Mouse (Mus musculus) kidney, embryonic 15.5 days (tissue): ENCODE data around the gene Slc41a1. TPM values are rescaled to one million over a fixed set of nuclear protein-coding genes. Genes with fewer than 3 reads are reported as not detected.
A peak's percentile ranks its signal among the peaks of the same experiment; 100 is the strongest.

Experiments used
- ATAC-seq: fragments of 200-750 bp; cut with Nextera tagmentation; replicated peaks from 2 replicates; pipeline ENCODE4 v1.8.0; 2017; ENCODE audit warnings: moderate TSS enrichment; ENCODE audit not compliant: low FRiP score
- H3K27ac ChIP-seq: fragments of 300-500 bp; sonication (generic); 2 replicates; pipeline ENCODE4 v1.5.1; 2015; ENCODE audit warnings: mild to moderate bottlenecking, inconsistent platforms
- H3K27me3 ChIP-seq: fragments of 300-500 bp; sonication (generic); 2 replicates; pipeline ENCODE4 v1.6.1; 2015; ENCODE audit warnings: inconsistent platforms
- H3K36me3 ChIP-seq: fragments of 300-500 bp; sonication (generic); 2 replicates; pipeline ENCODE4 v1.6.1; 2015; ENCODE audit warnings: inconsistent platforms
- H3K4me1 ChIP-seq: fragments of 300-500 bp; sonication (generic); 2 replicates; pipeline ENCODE4 v1.6.1; 2015; ENCODE audit warnings: inconsistent platforms
- H3K4me2 ChIP-seq: fragments of 300-500 bp; sonication (generic); 2 replicates; pipeline ENCODE4 v1.6.1; 2015; ENCODE audit warnings: moderate library complexity, mild to moderate bottlenecking, inconsistent platforms
- H3K4me3 ChIP-seq: fragments of 300-500 bp; sonication (generic); replicated peaks from 2 replicates; pipeline ENCODE4 v1.5.1; 2015; ENCODE audit warnings: mild to moderate bottlenecking, inconsistent platforms
- H3K9ac ChIP-seq: fragments of 300-500 bp; sonication (generic); 2 replicates; pipeline ENCODE4 v1.6.1; 2015; ENCODE audit warnings: mild to moderate bottlenecking, inconsistent platforms
- H3K9me3 ChIP-seq: fragments of 300-500 bp; sonication (generic); replicated peaks from 2 replicates; pipeline ENCODE4 v1.6.1; 2016; ENCODE audit warnings: inconsistent platforms
- WGBS: fragments of 180-500 bp; shearing (Covaris S2); methylation state at CpG from one replicate; pipeline ENCODE4 v1.1.7; 2015; ENCODE audit warnings: mixed read lengths; 5-methylcytosine and 5-hydroxymethylcytosine counted together
- polyA plus RNA-seq: library from polyadenylated mRNA; unstranded; fragments of >200 nt; fragmentation: Nextera tagmentation; extraction: Ambion mirVana; gene quantifications from 2 replicates; pipeline ENCODE4 v1.2.1, GENCODE M21; 2015

The Slc41a1 gene
- polyA plus RNA-seq, 1 experiment from 2014 or later, result 15.5 TPM

DNA sequence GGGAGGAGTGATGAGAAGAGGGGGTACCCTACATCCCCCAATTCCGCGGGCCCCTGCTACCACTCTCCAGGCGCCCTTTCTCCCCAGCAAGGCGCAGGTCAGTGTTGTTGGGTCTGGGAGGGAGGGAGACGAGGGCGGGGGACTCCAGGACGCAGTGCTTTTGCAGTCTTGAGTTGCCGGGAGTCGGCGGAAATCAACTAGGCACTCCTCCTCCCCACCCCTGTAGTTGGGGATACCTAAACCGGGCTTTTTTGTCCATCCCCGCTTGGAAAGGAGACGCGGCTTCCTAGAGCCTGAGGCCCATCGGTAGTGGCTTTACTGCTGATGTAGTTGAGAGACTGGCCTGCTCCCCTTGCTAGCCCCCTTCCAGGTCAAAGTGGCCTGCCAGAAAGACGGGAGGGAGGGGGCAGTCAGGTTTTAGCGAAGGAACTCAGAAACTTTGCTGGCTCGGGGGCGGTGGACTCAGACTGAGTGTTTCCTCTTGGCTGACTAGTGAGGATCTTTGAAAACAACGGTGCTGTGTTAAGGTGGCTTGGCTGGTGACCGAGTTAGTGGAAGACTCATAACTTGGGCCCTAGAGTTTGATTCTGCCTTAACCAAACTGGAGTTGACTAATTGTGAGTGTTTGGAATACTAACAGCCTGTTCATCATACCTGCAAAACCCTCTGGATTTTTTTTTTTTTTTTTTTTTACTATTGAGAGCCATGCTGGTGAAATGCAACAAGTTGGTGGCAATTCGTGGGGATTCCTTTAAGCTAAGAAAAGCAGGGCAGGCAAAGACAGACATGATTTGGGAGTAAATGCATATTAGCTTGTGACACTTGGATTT, 1.2 kb downstream of the Slc41a1 start:
- peak overlapping the region; percentile 88 for H3K4me3 ChIP-seq

DNA sequence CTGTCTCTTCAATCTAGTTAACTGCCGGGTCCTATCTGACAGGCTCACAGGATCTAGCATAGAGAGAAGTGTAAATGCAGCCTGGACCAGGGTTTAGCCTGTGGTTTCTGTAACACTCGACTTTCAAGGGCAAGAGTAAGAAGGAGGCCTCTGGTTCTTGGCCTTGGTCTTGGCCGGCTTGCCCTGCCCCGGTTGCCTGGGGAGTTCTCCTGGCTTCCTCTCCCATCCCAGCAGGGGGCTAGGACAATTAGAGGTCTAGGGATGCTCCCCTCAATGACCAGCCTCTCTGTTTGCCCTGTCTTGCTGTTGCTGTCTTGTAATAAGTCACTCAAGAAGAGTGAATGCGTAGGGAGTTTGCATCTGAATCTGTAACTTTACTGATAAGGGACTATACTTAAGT, 2.0 kb downstream of the Slc41a1 start:
- H3K9ac ChIP-seq, result 0 out of 2 replicates have a peak overlapping the region, but pooled peaks have one; percentile 0

More for the DNA sequence above, 1.2 kb downstream of the Slc41a1 start:
- H3K36me3 ChIP-seq, result peaks cover 24% of the 10 kb centered on the region
- peak overlapping the region; percentile 91 for H3K27ac ChIP-seq
- WGBS, result 1% methylated on average over 21 of the region's 22 CpGs
- ATAC-seq, result peak; percentile 77
- H3K9me3 ChIP-seq, result no peaks in the 10 kb centered on the region
- peak overlapping the region; percentile 85 for H3K4me2 ChIP-seq
- peak overlapping the region; percentile 69 for H3K9ac ChIP-seq
- no peaks in the 10 kb centered on the region for H3K27me3 ChIP-seq
- peaks cover 31% of the 10 kb centered on the region for H3K4me1 ChIP-seq

DNA sequence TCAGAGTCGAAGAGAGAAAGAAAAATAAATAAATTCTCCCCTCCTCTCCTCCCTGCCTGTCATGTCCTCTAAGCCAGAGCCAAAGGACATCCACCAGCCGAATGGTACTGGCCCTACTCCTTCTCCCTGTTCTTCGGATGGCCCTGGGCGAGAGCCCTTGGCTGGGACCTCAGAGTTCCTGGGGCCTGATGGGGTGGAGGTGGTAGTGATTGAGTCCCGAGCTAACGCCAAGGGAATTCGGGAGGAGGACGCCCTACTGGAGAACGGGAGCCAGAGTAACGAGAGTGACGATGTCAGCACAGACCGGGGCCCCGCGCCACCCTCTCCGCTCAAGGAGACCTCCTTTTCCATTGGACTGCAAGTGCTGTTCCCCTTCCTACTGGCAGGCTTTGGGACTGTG, 3.3 kb downstream of the Slc41a1 start:
- no peak for ATAC-seq
- Histone ChIP-seq H3K9ac (no peak overlapping the region), H3K4me3 (no peak overlapping the region), H3K36me3 (peaks cover 36% of the 10 kb centered on the region), H3K4me2 (no peak overlapping the region), H3K4me1 (peaks cover 31% of the 10 kb centered on the region), H3K9me3 (no peaks in the 10 kb centered on the region), H3K27me3 (no peaks in the 10 kb centered on the region), H3K27ac (no peak overlapping the region)
- WGBS, result 84% methylated on average over 15 of the region's 15 CpGs

More for the DNA sequence above, 2.0 kb downstream of the Slc41a1 start:
- Histone ChIP-seq H3K27me3 (no peaks in the 10 kb centered on the region), H3K36me3 (peaks cover 26% of the 10 kb centered on the region), H3K4me1 (peaks cover 31% of the 10 kb centered on the region), H3K4me3 (peak overlapping the region; percentile 88), H3K27ac (no peak overlapping the region), H3K4me2 (peak overlapping the region; percentile 85), H3K9me3 (no peaks in the 10 kb centered on the region)
- 32% methylated on average over 5 of the region's 5 CpGs for WGBS
- no peak for ATAC-seq

DNA sequence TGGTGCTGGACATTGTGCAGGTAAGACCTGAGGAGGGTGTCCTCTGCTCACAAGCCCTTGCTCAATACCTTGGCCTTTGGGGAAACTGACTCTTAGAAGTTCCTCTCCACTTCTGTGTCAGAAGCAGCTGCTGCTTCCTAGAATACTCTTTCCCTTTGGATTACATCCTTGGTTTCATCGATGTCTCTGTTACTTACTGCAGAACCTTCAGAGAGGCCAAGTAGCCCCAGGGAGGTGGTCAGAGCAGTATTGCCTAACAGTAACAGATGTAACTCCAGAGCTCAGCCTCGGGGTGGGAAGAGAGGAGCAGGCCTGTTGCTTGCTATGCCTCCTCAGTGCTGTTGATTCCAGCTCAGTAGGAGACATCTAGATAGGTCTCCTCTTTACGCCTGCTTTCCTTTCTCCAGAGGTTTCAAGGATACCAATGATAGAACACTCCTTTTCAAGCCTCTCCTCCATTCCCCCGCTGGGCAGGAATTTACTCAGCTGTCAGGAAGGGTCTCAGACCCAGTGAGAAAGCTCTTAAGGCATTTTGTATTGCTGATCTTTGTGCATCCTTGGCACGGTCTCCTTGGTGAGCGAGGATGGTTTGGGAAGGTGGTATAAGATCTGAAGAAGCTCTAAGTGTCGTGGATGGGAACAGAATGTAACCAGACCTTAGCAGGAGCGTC, 3.8 kb downstream of the Slc41a1 start:
- no peak overlapping the region for H3K9ac ChIP-seq
- no peak overlapping the region for H3K27ac ChIP-seq
- H3K4me1 ChIP-seq, result peaks cover 31% of the 10 kb centered on the region
- H3K4me2 ChIP-seq, result no peak overlapping the region
- no peaks in the 10 kb centered on the region for H3K9me3 ChIP-seq
- H3K4me3 ChIP-seq, result no peak overlapping the region
- H3K27me3 ChIP-seq, result no peaks in the 10 kb centered on the region
- peaks cover 38% of the 10 kb centered on the region for H3K36me3 ChIP-seq
- ATAC-seq, result no peak
- 82% methylated on average over 8 of the region's 8 CpGs for WGBS

DNA sequence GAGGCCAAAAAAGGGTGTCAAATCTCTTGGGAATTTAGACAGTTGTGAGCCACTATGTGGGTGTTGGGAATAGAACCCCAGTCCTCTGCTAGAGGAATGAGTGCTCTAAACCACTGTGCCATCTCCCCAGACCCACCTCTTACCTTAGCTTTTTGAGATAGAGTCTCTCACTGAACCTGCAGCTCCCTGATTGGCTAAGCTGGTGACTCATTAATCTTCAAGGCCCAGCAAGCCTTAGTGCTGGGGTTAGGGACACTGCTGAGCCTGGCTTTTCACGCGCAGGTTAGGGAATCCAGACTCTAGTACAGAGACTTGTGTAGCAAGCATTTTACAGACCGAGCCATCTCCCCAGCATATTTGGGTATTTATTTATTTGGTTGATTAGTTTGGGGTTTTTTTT, 9.7 kb downstream of the Slc41a1 start:
- no peak overlapping the region for H3K4me2 ChIP-seq
- no peaks in the 10 kb centered on the region for H3K4me1 ChIP-seq
- WGBS, result 76% methylated on average over 3 of the region's 3 CpGs
- no peak for ATAC-seq
- H3K27me3 ChIP-seq, result no peaks in the 10 kb centered on the region
- no peak overlapping the region for H3K27ac ChIP-seq
- H3K9ac ChIP-seq, result no peak overlapping the region
- H3K9me3 ChIP-seq, result no peaks in the 10 kb centered on the region
- no peak overlapping the region for H3K4me3 ChIP-seq
- peaks cover 55% of the 10 kb centered on the region for H3K36me3 ChIP-seq

DNA sequence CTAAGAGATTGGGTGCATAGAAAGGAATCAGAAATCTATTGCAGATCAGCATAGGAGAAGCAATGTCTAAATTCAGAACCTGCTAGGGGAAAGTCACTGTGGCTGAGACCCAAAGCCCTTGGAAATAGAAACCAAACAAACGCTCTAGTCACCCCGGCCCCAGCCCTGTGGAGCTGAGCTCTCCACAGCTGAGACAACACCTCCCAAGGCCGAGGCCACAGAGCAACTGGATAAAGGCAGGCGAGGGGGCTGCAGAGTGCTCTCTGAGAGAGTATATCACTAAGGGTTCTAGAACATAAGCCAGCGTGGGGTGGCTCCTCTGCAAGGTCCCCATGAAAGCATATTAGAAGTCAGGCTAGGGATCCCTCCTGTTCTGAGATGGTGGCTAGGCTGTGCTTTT, 11.2 kb downstream of the Slc41a1 start:
- no peak overlapping the region for H3K9ac ChIP-seq
- peaks cover 61% of the 10 kb centered on the region for H3K36me3 ChIP-seq
- H3K27ac ChIP-seq, result no peak overlapping the region
- H3K9me3 ChIP-seq, result no peaks in the 10 kb centered on the region
- H3K4me2 ChIP-seq, result no peak overlapping the region
- H3K4me1 ChIP-seq, result no peaks in the 10 kb centered on the region
- H3K4me3 ChIP-seq, result no peak overlapping the region
- WGBS, result 66% methylated on average over 5 of the region's 5 CpGs
- no peak for ATAC-seq
- no peaks in the 10 kb centered on the region for H3K27me3 ChIP-seq

DNA sequence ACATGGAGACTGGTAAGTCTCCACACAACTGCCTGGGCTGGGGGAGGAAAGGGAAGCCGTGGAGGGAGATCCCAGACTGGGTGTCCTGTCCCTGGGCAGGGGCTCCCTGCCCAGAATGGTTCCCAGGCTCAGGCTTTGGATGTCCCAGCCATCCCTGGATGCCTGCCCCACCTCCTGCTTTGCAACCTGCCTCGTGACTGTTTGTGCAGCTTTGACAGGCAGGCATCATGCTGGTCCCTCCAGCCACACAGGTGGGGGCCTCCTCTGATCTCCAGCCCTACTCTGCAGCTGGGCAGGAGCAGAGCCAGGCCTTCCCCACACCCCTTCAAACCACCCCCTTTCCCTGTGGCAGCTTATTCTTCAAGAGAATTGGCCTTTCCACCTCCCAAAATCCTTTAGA, 12.0 kb downstream of the Slc41a1 start:
- Histone ChIP-seq H3K9me3 (no peaks in the 10 kb centered on the region), H3K4me3 (no peak overlapping the region), H3K4me2 (no peak overlapping the region), H3K27ac (no peak overlapping the region), H3K27me3 (no peaks in the 10 kb centered on the region), H3K36me3 (peaks cover 66% of the 10 kb centered on the region), H3K9ac (no peak overlapping the region), H3K4me1 (no peaks in the 10 kb centered on the region)
- 64% methylated on average over 2 of the region's 2 CpGs for WGBS
- no peak for ATAC-seq

DNA sequence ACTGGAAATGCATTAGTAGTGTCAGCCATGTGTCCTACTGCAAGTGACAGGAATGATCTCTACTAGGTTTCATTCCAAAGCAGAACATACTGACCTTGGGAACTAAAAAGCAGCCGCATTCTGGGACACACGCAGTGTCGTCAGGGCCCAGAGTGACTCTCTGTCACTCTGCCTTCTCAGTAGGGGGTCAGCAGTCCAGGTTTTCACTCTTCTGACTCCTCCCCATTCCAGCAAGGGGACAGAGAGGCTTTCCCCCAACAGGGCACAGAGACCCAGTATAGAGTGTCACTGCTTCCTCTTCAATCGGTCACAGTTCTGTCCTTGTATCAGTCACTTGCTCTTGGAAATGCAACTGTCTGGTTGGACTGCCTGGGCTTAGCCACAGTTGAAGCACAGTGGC, 14.9 kb downstream of the Slc41a1 start:
- no peaks in the 10 kb centered on the region for H3K9me3 ChIP-seq
- 87% methylated on average over 4 of the region's 4 CpGs for WGBS
- ATAC-seq, result no peak
- H3K36me3 ChIP-seq, result peaks cover 79% of the 10 kb centered on the region
- H3K4me1 ChIP-seq, result no peaks in the 10 kb centered on the region
- no peak overlapping the region for H3K27ac ChIP-seq
- no peak overlapping the region for H3K4me3 ChIP-seq
- no peak overlapping the region for H3K4me2 ChIP-seq
- no peak overlapping the region for H3K9ac ChIP-seq
- H3K27me3 ChIP-seq, result no peaks in the 10 kb centered on the region

DNA sequence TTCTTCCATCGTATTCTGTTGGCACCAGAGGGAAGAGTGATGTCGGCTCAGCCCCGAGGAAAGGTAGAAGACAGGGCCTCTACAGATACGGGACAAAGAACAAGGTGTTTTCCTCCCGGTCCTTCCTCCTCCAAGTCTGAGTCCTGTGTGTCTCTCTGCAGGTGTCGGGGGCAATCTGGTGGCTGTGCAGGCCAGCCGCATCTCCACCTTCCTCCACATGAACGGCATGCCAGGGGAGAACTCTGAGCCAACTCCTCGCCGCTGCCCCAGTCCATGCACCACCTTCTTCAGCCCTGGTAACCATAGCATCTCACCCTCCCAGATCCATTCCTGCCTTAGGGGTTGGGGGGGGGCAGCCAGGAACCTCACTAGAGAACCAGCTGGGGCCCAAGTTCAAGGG, 16.5 kb downstream of the Slc41a1 start:
- H3K27ac ChIP-seq, result no peak overlapping the region
- H3K4me3 ChIP-seq, result no peak overlapping the region
- no peak overlapping the region for H3K9ac ChIP-seq
- H3K27me3 ChIP-seq, result no peaks in the 10 kb centered on the region
- H3K9me3 ChIP-seq, result no peaks in the 10 kb centered on the region
- WGBS, result 95% methylated on average over 10 of the region's 10 CpGs
- H3K4me1 ChIP-seq, result no peaks in the 10 kb centered on the region
- no peak for ATAC-seq
- no peak overlapping the region for H3K4me2 ChIP-seq
- peaks cover 82% of the 10 kb centered on the region for H3K36me3 ChIP-seq

DNA sequence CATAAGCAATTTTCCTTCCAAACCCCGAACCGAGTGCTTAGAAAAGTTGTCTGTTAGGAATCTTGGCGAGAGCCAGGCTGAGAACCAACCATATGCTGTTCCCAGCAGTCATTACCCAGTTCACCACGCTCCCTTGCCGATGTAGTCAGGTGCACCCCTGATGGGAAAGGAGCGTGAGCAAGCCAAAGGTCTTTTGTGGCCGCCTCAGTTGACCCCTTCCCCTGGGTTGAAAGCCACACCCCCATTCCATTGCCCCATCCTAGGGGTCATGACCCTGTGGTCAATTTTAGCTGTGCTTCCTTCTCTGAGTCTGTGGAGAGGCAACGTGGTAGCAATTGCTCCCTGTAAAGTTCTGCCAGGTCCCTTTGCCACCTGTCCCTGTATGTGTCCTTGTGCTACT, 17.6 kb downstream of the Slc41a1 start:
- Histone ChIP-seq H3K36me3 (peaks cover 78% of the 10 kb centered on the region), H3K4me1 (no peaks in the 10 kb centered on the region), H3K9me3 (no peaks in the 10 kb centered on the region), H3K4me2 (no peak overlapping the region), H3K27me3 (no peaks in the 10 kb centered on the region), H3K27ac (no peak overlapping the region), H3K4me3 (no peak overlapping the region), H3K9ac (no peak overlapping the region)
- WGBS, result 83% methylated on average over 8 of the region's 8 CpGs
- no peak for ATAC-seq

DNA sequence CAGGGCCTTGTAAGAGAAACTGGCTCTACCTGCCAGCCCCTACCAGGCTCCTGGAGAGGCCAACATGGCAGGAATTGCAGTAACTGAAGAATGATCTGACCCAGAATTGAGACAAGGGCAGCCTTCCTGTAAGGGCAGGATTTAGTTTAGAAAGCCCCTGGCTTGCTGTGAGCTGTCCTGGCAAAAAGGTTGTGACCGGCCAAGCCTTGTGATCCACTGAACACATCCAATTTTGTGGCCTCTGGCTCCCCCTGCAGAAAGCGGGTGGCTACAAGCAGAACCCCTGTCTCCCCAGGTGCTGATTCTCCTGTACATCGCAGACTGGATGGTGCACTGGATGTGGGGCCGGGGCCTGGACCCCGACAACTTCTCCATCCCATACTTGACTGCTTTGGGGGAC, 19.0 kb downstream of the Slc41a1 start:
- ATAC-seq, result no peak
- no peaks in the 10 kb centered on the region for H3K27me3 ChIP-seq
- H3K4me2 ChIP-seq, result no peak overlapping the region
- no peak overlapping the region for H3K27ac ChIP-seq
- peaks cover 64% of the 10 kb centered on the region for H3K36me3 ChIP-seq
- WGBS, result 77% methylated on average over 5 of the region's 5 CpGs
- H3K9ac ChIP-seq, result no peak overlapping the region
- no peaks in the 10 kb centered on the region for H3K9me3 ChIP-seq
- no peaks in the 10 kb centered on the region for H3K4me1 ChIP-seq
- H3K4me3 ChIP-seq, result no peak overlapping the region

DNA sequence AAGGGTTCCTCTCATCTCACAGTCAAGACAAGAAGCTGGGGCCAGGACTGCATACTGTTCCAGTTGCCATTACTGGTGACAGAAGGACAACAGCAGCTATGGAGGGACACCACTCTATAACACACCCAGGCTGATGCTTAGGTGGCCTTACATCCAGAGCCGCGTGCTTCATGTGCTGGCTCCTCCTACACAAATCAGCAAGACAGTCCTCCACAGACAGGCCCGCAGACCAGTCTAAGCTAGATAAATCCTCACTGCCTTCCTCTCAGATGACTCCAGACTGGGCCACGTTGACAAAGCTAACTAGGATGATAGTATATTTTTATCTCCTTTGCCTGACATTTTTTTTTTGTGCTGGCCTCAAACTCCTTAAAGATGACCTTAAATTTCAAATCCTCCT, 34.5 kb downstream of the Slc41a1 start:
- no peak for ATAC-seq
- Histone ChIP-seq H3K4me1 (no peaks in the 10 kb centered on the region), H3K4me3 (no peak overlapping the region), H3K36me3 (no peaks in the 10 kb centered on the region), H3K9me3 (no peaks in the 10 kb centered on the region), H3K9ac (no peak overlapping the region), H3K27me3 (no peaks in the 10 kb centered on the region), H3K4me2 (no peak overlapping the region), H3K27ac (no peak overlapping the region)
- 70% methylated on average over 4 of the region's 4 CpGs for WGBS
